Mouse (Mus musculus) heart, adult 2 months (tissue): ENCODE data around the gene Spout1. TPM values are rescaled to one million over a fixed set of nuclear protein-coding genes. Genes with fewer than 3 reads are reported as not detected.
"Not testable (repeated sequence)": the region's sequence is repeated elsewhere in the genome, so short reads cannot be mapped to it uniquely, and the experiment has no call there.

Source experiments
- DNase-seq, 2 experiments: peaks; one replicate each; pipeline ENCODE4 v3.0.0; 2021
- H3K27ac ChIP-seq: fragments of 200-600 bp; 2 replicates; pipeline ENCODE4 v1.8.1; 2022
- H3K27me3 ChIP-seq: fragments of 200-500 bp; 2 replicates; pipeline ENCODE4 v1.6.1; 2012; ENCODE audit warnings: mild to moderate bottlenecking, low read length, inconsistent platforms, mixed read lengths; ENCODE audit not compliant: control insufficient read depth, insufficient read depth
- H3K36me3 ChIP-seq: fragments of 200-500 bp; 2 replicates; pipeline ENCODE4 v1.6.1; 2012; ENCODE audit warnings: low read length, inconsistent platforms; ENCODE audit not compliant: control insufficient read depth, insufficient read depth
- H3K4me1 ChIP-seq: fragments of 200-500 bp; 2 replicates; pipeline ENCODE4 v1.6.1; 2011; ENCODE audit warnings: low read length; ENCODE audit not compliant: control insufficient read depth, insufficient read depth
- H3K4me3 ChIP-seq: fragments of 200-600 bp; 2 replicates; pipeline ENCODE4 v1.8.1; 2022
- H3K79me2 ChIP-seq: fragments of 200-500 bp; replicated peaks from 2 replicates; pipeline ENCODE4 v1.6.1; 2012; ENCODE audit warnings: mild to moderate bottlenecking, inconsistent platforms, low read length, moderate library complexity, mixed read lengths; ENCODE audit not compliant: control insufficient read depth, insufficient read depth
- H3K9ac ChIP-seq: fragments of 200-500 bp; 2 replicates; pipeline ENCODE4 v1.6.1; 2012; ENCODE audit warnings: low read depth, mild to moderate bottlenecking, control low read depth, inconsistent platforms, low read length, mixed read lengths
- CTCF ChIP-seq: fragments of 200-600 bp; IDR thresholded peaks from 2 replicates; pipeline ENCODE4 v1.8.1; 2022; ENCODE audit warnings: antibody characterized with exemption, mild to moderate bottlenecking, moderate library complexity
- EP300 ChIP-seq: fragments of 200-500 bp; IDR thresholded peaks from 2 replicates; pipeline ENCODE4 v1.6.1; 2011; ENCODE audit warnings: low read depth, low read length, control low read depth; ENCODE audit not compliant: insufficient read depth
- POLR2A ChIP-seq: fragments of 200-500 bp; IDR thresholded peaks from 2 replicates; pipeline ENCODE4 v1.6.1; 2011; ENCODE audit warnings: mild to moderate bottlenecking, low read depth, low read length, control low read depth; ENCODE audit not compliant: insufficient read depth
- WGBS: fragments of 180-500 bp; shearing (Covaris S2); methylation state at CpG from one replicate; pipeline ENCODE4 v1.1.7; 2018; 5-methylcytosine and 5-hydroxymethylcytosine counted together
- intact Hi-C: fragments of 180-260 bp; cut with DNase I; formaldehyde crosslinking; loops from one replicate; pipeline ENCODE4 v1.15.1; 2025
- polyA plus RNA-seq: library from polyadenylated mRNA; depleted of rRNA; stranded (reverse); fragments of >200 nt; gene quantifications from 2 replicates; pipeline ENCODE4 v1.2.3, GENCODE M21; 2012
- total RNA-seq, 2 experiments: library from RNA; stranded (reverse); gene quantifications; 2 replicates each; pipeline ENCODE4 v1.2.3; 2021

The Spout1 gene
- total and polyA plus RNA-seq, 3 experiments, result 5.1 to 10.3 (median 5.4) TPM

- 92% methylated on average over 4 of the region's 4 CpGs for WGBS
These were observed 33.8 kb downstream of the Spout1 start for GRCm38 (mm10) chr2:30144436-30144835.

GRCm38 (mm10) chr2:30140021-30140420 is 38.2 kb downstream of the Spout1 start:
- H3K36me3 ChIP-seq, H3K9ac ChIP-seq, DNase-seq, H3K4me1 ChIP-seq, intact Hi-C loops, H3K27me3 ChIP-seq, H3K27ac ChIP-seq, H3K79me2 ChIP-seq, H3K4me3 ChIP-seq: not testable (repeated sequence)
- WGBS, result 78% methylated on average over 4 of the region's 4 CpGs

More at GRCm38 (mm10) chr2:30144436-30144835, 33.8 kb downstream of the Spout1 start:
- no peak for DNase-seq
- Histone ChIP-seq H3K36me3 (no peaks in the 10 kb centered on the region), H3K27ac (no peak overlapping the region), H3K27me3 (no peaks in the 10 kb centered on the region), H3K4me3 (no peak overlapping the region), H3K9ac (no peak overlapping the region), H3K79me2 (no peaks in the 10 kb centered on the region), H3K4me1 (no peaks in the 10 kb centered on the region)
- intact Hi-C loops, result no loop called here
- TF ChIP-seq CTCF, result no peak

- no peak overlapping the region for H3K4me3 ChIP-seq
- 75% methylated on average over 10 of the region's 10 CpGs for WGBS
- H3K36me3 ChIP-seq, result peaks cover 2% of the 10 kb centered on the region; the same call in 1 of the 2 replicates
- no peak for TF ChIP-seq POLR2A
- TF ChIP-seq EP300, result no peak
- TF ChIP-seq CTCF, result no peak
- no peaks in the 10 kb centered on the region for H3K27me3 ChIP-seq
- intact Hi-C loops, result no loop called here
- H3K4me1 ChIP-seq, result peaks cover 5% of the 10 kb centered on the region
- H3K79me2 ChIP-seq, result no peaks in the 10 kb centered on the region
- DNase-seq, result peak in 1 of 2 experiments; percentile 16
- H3K27ac ChIP-seq, result no peak overlapping the region
- no peak overlapping the region for H3K9ac ChIP-seq
These were observed 41.8 kb downstream of the Spout1 start for GRCm38 (mm10) chr2:30136458-30136857.

- H3K4me3 ChIP-seq, result peak overlapping the region; percentile 96; the same call in 1 of the 2 replicates
- H3K36me3 ChIP-seq, result peaks cover 2% of the 10 kb centered on the region; the same call in 1 of the 2 replicates
- H3K79me2 ChIP-seq, result no peaks in the 10 kb centered on the region
- H3K27ac ChIP-seq, result peak overlapping the region; percentile 91
- no peaks in the 10 kb centered on the region for H3K27me3 ChIP-seq
- WGBS, result 39% methylated on average over 10 of the region's 10 CpGs
- peak overlapping the region; percentile 28; the same call in 1 of the 2 replicates for H3K9ac ChIP-seq
- DNase-seq, result peak in 1 of 2 experiments; percentile 23
- peaks cover 5% of the 10 kb centered on the region for H3K4me1 ChIP-seq
- intact Hi-C loops, result loop anchor here (5.0 kb wide), 1 partner anchor 152 kb away; the partner anchor contains the start of genes Dolk and Nup188
- TF ChIP-seq POLR2A (no peak), CTCF (no peak), EP300 (no peak)
These were observed 43.2 kb downstream of the Spout1 start for GRCm38 (mm10) chr2:30134928-30135620.

GRCm38 (mm10) chr2:30134378-30134711 is 43.9 kb downstream of the Spout1 start:
- Histone ChIP-seq H3K27ac (peak overlapping the region; percentile 91), H3K27me3 (no peaks in the 10 kb centered on the region), H3K4me1 (peaks cover 5% of the 10 kb centered on the region), H3K36me3 (peaks cover 2% of the 10 kb centered on the region; the same call in 1 of the 2 replicates), H3K9ac (peak overlapping the region; percentile 61), H3K79me2 (no peaks in the 10 kb centered on the region), H3K4me3 (peak overlapping the region; percentile 96)
- intact Hi-C loops, result loop anchor here (5.0 kb wide), 1 partner anchor 153 kb away; the partner anchor contains the start of genes Dolk and Nup188
- 4% methylated on average over 6 of the region's 6 CpGs for WGBS
- no peak for TF ChIP-seq POLR2A
- no peak for TF ChIP-seq CTCF
- no peak for TF ChIP-seq EP300
- peak; percentile 29 to 31 for DNase-seq

- Histone ChIP-seq H3K27me3 (no peaks in the 10 kb centered on the region), H3K79me2 (no peaks in the 10 kb centered on the region), H3K27ac (peak within 1 kb of the TSS; percentile 91), H3K4me3 (peak within 1 kb of the TSS; percentile 96), H3K36me3 (peaks cover 2% of the 10 kb centered on the region; the same call in 1 of the 2 replicates), H3K9ac (peak within 1 kb of the TSS; percentile 61), H3K4me1 (peaks cover 5% of the 10 kb centered on the region)
- peak; percentile 99 for DNase-seq
- intact Hi-C loops, result loop anchor here (5.0 kb wide), 1 partner anchor 154 kb away; the partner anchor contains the start of genes Dolk and Nup188
- TF ChIP-seq EP300 (peak; percentile 76), POLR2A (peak; percentile 100), CTCF (no peak)
- under 1% methylated on average over 45 of the region's 46 CpGs for whole genome bisulfite sequencing
These were observed 44.5 kb downstream of the Spout1 start, which contains the start of gene Tbc1d13 for GRCm38 (mm10) chr2:30133613-30134377. Tbc1d13 (plus strand) TSS chr2:30133746.
